In genomic region chr3:122022355-122022754, GRCm38 (mm10) we compare ENCODE assay signal across 23 mouse cellular contexts. TPM values are rescaled to one million over a fixed set of nuclear protein-coding genes. Genes with fewer than 3 reads are reported as not detected.
A peak's percentile ranks its signal among the peaks of the same experiment; 100 is the strongest.
DNase-seq lines count a peak whose midpoint lies in the region; ATAC-seq lines count a peak whose summit lies in the region.
"Had no signal": no experiment of that assay in that cellular context is flagged by ENCODE, and none has a peak within 500 bp of the region (broad histone marks: within the 10 kb centered on the region; RNA-seq: fewer than 3 reads in every experiment).

No protein-coding gene starts in this region.

- no peak overlapping the region for H3K27ac ChIP-seq in hindbrain, embryonic 10.5 days
- H3K27ac ChIP-seq: embryonic facial prominence, embryonic 15.5 days; forebrain, embryonic 10.5 days; gastrocnemius, adult 2 months; heart, embryonic 15.5 days; hindbrain, embryonic 15.5 days had no signal

- no peaks in the 10 kb centered on the region for H3K27me3 ChIP-seq in hindbrain, embryonic 10.5 days (ENCODE audit: insufficient read depth, poor library complexity, severe bottlenecking)
- H3K27me3 ChIP-seq: embryonic facial prominence, embryonic 15.5 days; heart, embryonic 15.5 days; hindbrain, embryonic 15.5 days had no signal

- WGBS in hindbrain, embryonic 10.5 days = 91% methylated on average over 3 of the region's 3 CpGs

- H3K36me3 ChIP-seq in hindbrain, embryonic 10.5 days = no peaks in the 10 kb centered on the region
- H3K36me3 ChIP-seq: embryonic facial prominence, embryonic 15.5 days; forebrain, embryonic 10.5 days; G1E; hindbrain, embryonic 15.5 days had no signal

- DNase-seq in lung, postnatal 25 days (ENCODE audit: low spot score) = peak; percentile 25
- DNase-seq in lung, postnatal 36 days = no peak
- DNase-seq in NIH3T3 (ENCODE audit: low read depth) = peak; percentile 28
- no peak for DNase-seq in hindbrain, embryonic 10.5 days (ENCODE audit: low spot score)
- DNase-seq in layer of hippocampus, postnatal 14 days (ENCODE audit: low spot score in 2 of 2) = no peak
- DNase-seq in adrenal gland, adult 18-20 months (ENCODE audit: low spot score in 2 of 2) = no peak
- DNase-seq: adrenal gland, postnatal 14 days; cerebellum, adult 18-20 months; cerebellum, adult 9-11 months; embryo, embryonic 11 days; gastrocnemius, adult 2 months; gastrocnemius, postnatal 25 days; heart, adult 18-20 months; heart, postnatal 14 days had no signal

- ATAC-seq in granulocyte monocyte progenitor cell, adult 5-6 weeks (replicated peaks; ENCODE audit: poor library complexity, severe bottlenecking) = peak; percentile 53
- ATAC-seq: forebrain, embryonic 14.5 days; intestine, embryonic 16.5 days had no signal

- H3K4me1 ChIP-seq in hindbrain, embryonic 10.5 days (replicated peaks) = no peaks in the 10 kb centered on the region
- H3K4me1 ChIP-seq: forebrain, embryonic 10.5 days; hindbrain, embryonic 15.5 days had no signal

- H3K4me3 ChIP-seq in hindbrain, embryonic 10.5 days = no peak overlapping the region
- H3K4me3 ChIP-seq: embryonic facial prominence, embryonic 15.5 days; erythroblast, embryonic 14.5 days; forebrain, embryonic 10.5 days; gastrocnemius, adult 2 months; heart, embryonic 15.5 days; hindbrain, embryonic 15.5 days had no signal

- H3K9me3 ChIP-seq in hindbrain, embryonic 10.5 days = no peaks in the 10 kb centered on the region
- H3K9me3 ChIP-seq: embryonic facial prominence, embryonic 15.5 days; forebrain, embryonic 10.5 days; G1E; heart, embryonic 15.5 days; hindbrain, embryonic 15.5 days had no signal

RNA-seq across cellular contexts. Expression of gene Abca4, which starts 21.9 kb away (rescaled TPM):
- total RNA-seq in granulocyte monocyte progenitor cell, adult 5-6 weeks (2014; fragmentation: Nextera tagmentation) = 0.64 TPM in 1 of 2 replicates, not detected in the other
- 0.52 TPM in 1 of 2 replicates, not detected in the other for total RNA-seq in granulocyte monocyte progenitor cell, adult 5-6 weeks (2017)
- polyA plus RNA-seq in hindbrain, embryonic 10.5 days (2016; fragmentation: Nextera tagmentation; extraction: Ambion mirVana) = 2.1 and 2.3 TPM in 2 replicates
- total RNA-seq in layer of hippocampus, postnatal 14 days (2021) = 1 to 10 TPM; 2.6 to 6.6 TPM
- total RNA-seq in adrenal gland, adult 18-20 months (2021) = 1 to 10 TPM; 1.1 to 3.2 TPM

Comparison
In these comparisons a context has a peak if more than half of its experiments do, and no peak if none do; other contexts are left out.
1. DNase-seq: peak in lung, postnatal 25 days (single experiment) and NIH3T3 (single experiment); none in lung, postnatal 36 days (single experiment), hindbrain, embryonic 10.5 days (single experiment), layer of hippocampus, postnatal 14 days (0 of 2) and adrenal gland, adult 18-20 months (0 of 2).